Mouse (Mus musculus): ENCODE results near the gene Zc3h12a. TPM values are rescaled to one million over a fixed set of nuclear protein-coding genes. Genes with fewer than 3 reads are reported as not detected.

The Zc3h12a gene
- polyA plus RNA-seq, 1 experiment from 2014 or later: 0.15 TPM

DNA sequence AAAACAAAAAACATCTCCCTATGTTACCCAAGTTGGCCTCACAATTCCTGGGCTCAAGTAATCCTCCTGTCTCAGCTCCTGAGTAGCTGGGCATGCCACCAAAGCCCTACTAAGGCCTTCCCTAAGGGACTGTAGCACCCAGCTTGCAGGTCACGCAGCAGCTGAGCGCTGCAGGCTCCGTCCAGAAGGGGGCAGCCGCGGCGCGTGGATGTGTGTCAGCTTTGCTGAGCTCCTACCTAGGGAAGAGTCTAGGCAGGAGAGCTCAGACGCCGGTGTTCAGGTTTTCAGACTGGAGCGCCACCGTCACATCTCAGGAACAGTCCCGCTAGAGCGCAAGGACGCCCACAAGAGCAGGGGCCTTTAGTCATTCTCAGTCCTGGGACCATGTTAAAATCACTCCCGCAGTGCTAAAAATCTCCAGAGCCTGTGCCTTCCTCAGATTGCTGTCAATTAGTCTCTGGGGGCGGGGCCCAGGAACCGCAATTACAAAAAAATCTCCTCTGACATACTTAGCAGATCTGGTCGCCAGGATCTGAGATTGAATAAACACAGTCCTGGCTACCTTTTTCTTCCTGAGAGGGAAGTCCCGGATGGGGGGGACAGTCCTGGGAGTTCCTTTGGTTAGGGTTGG lies 32.8 kb upstream of the Zc3h12a start:
- ATAC-seq (replicated peaks): peak; percentile 82
- Histone ChIP-seq H3K9ac (no peak overlapping the region), H3K9me3 (no peaks in the 10 kb centered on the region), H3K27ac (no peak overlapping the region), H3K4me1 (peaks cover 15% of the 10 kb centered on the region), H3K4me2 (peak overlapping the region; percentile 36), H3K4me3 (no peak overlapping the region), H3K36me3 (replicated peaks) (no peaks in the 10 kb centered on the region), H3K27me3 (replicated peaks) (peaks cover 3% of the 10 kb centered on the region; the same call in 1 of the 2 replicates)
- WGBS: 6% methylated on average over 19 of the region's 19 CpGs

DNA sequence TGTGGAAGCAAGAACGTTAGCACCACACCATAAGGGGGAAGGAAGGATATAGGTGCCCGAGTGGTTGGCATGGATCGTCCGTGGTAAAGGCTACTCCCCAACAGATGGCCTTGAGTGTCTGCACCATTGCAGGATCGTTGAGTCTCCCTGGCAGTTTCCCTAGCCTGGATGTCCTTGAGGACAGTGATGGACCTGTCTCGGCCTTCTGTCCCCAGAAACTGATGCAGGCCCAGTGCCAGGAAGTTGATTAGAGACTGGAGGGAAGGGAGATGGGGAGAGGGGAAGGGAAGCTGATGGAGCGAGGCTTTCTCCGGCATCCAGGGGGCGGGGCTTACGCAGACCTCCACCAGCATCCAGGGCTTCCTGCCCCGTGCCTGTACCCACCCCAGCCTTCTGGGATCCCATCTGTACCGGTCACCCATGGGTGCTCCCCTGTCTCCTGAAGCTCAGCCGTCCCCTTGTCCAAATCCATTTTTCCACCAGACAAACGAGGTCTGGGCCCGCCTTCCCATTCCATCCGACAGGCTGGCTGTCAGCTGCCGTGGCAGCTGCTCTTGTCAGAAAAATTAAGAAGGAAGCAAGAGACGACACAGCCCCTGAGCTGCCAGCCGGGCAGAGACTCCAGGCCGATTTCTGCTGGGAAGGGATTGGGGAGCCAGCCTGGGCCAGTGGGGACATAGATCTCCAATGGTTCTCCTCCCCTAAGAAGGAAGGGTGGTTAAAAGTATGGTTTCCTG lies 31.1 kb upstream of the Zc3h12a start:
- Histone ChIP-seq H3K36me3 (replicated peaks) (no peaks in the 10 kb centered on the region), H3K27me3 (replicated peaks) (peaks cover 3% of the 10 kb centered on the region; the same call in 1 of the 2 replicates), H3K9me3 (no peaks in the 10 kb centered on the region), H3K4me2 (no peak overlapping the region), H3K4me1 (peaks cover 15% of the 10 kb centered on the region), H3K27ac (no peak overlapping the region), H3K9ac (no peak overlapping the region), H3K4me3 (no peak overlapping the region)
- no peak for ATAC-seq (replicated peaks)
- 47% methylated on average over 20 of the region's 20 CpGs for WGBS

DNA sequence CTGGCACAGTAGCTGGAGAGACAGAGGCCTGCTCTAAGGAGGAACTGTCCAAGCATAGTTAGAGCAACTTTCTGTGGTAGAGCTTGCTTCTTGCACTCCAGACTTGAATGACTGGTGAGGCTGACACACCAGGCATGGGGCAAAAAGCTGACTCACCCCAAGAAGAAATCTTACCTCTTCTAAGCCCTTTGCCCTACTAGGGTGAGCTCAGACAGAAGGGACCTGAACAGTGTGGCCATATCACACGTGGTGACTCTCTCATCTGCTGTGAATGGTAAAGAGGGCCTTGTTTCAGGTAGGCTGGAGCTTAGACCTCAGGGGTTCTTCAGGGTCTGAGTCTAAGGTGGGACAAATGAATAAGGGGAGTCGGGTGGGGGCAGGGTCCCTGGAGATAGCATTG lies 30.4 kb upstream of the Zc3h12a start:
- Histone ChIP-seq H3K9ac (no peak overlapping the region), H3K4me3 (no peak overlapping the region), H3K36me3 (replicated peaks) (no peaks in the 10 kb centered on the region), H3K27ac (no peak overlapping the region), H3K9me3 (no peaks in the 10 kb centered on the region), H3K4me2 (no peak overlapping the region), H3K27me3 (replicated peaks) (peaks cover 2% of the 10 kb centered on the region; the same call in 1 of the 2 replicates), H3K4me1 (peaks cover 15% of the 10 kb centered on the region)
- no peak for ATAC-seq (replicated peaks)
- WGBS: 93% methylated on average over 2 of the region's 2 CpGs

DNA sequence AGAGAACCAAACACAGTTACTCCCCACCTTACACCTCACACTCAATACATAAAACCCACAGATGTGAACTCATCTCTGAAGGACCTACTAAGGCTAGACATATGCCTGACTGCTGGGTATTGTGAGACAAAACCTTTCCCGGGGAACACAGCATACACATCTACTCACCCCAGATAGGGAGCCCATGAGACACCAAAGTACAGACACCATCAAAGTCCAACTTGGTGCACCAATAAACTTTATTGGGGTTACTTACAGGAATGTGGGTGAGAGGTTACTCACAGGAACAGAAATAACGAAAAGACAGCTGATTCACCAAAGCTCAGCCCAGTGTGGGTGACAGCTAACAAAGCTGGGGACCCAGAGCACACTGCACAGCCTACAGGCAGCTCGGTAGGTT lies 29.7 kb upstream of the Zc3h12a start:
- no peak overlapping the region for H3K9ac ChIP-seq
- peaks cover 15% of the 10 kb centered on the region for H3K4me1 ChIP-seq
- no peak for ATAC-seq (replicated peaks)
- H3K4me2 ChIP-seq: no peak overlapping the region
- H3K27me3 ChIP-seq (replicated peaks): no peaks in the 10 kb centered on the region; the same call in 1 of the 2 replicates
- no peaks in the 10 kb centered on the region for H3K36me3 ChIP-seq (replicated peaks)
- no peak overlapping the region for H3K27ac ChIP-seq
- 87% methylated on average over 3 of the region's 3 CpGs for WGBS
- H3K4me3 ChIP-seq: no peak overlapping the region
- no peaks in the 10 kb centered on the region for H3K9me3 ChIP-seq

DNA sequence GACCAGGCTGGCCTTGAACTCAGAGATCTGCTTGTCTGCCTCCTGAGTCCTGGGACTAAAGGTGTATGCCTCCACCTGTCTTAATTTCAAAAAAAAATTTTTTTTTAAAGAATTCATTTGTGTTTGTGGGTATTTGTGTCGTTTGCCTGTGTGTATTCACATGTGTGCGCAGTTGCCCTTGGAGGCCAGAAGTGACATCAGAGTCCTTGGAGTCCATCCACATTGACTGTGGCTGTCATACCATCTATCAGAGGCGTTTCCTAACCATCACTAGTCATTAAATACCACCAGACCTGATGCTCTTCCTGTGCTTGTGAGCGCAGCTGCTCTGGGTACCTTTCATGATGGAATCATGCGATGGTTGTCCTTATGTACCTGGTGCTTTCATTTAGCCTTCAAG lies 28.0 kb upstream of the Zc3h12a start:
- Histone ChIP-seq H3K4me1 (peaks cover 8% of the 10 kb centered on the region), H3K27me3 (replicated peaks) (no peaks in the 10 kb centered on the region), H3K4me3 (no peak overlapping the region), H3K9ac (no peak overlapping the region), H3K27ac (no peak overlapping the region), H3K4me2 (no peak overlapping the region), H3K9me3 (no peaks in the 10 kb centered on the region), H3K36me3 (replicated peaks) (no peaks in the 10 kb centered on the region)
- no peak for ATAC-seq (replicated peaks)
- WGBS: 86% methylated on average over 5 of the region's 5 CpGs

DNA sequence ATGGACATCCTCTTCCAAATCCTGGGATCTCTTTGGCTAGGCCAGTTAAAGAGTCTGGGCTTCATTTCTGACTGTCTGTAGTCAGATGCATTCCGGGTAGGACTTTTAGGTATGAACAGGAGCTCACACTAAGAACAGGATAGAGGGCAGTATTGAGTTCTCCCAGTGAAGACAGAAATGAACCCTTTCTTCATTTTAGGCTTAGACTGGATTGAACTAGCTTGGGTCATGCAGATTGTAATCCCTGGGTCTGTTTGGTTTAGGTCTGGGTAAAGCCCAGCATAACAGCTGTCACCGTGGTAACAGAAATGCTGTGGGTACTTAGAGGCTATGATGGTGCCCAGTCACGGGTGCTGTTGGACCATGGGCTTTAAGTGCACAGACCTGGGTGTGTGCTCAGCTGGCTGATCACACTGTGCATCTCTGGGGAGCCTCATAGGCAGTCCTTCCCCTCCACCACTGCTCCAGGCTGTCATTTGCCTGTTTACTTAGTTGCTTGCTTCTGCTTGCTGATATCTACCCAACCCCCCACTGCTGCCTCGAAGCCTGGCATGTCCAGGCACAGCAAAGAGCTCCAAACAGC lies 26.1 kb upstream of the Zc3h12a start:
- Histone ChIP-seq H3K36me3 (replicated peaks) (no peaks in the 10 kb centered on the region), H3K9me3 (no peaks in the 10 kb centered on the region), H3K9ac (no peak overlapping the region), H3K4me2 (no peak overlapping the region), H3K27me3 (replicated peaks) (no peaks in the 10 kb centered on the region), H3K27ac (no peak overlapping the region), H3K4me3 (no peak overlapping the region), H3K4me1 (peaks cover 6% of the 10 kb centered on the region; the same call in 1 of the 2 replicates)
- WGBS: 61% methylated on average over 4 of the region's 4 CpGs
- ATAC-seq (replicated peaks): no peak

DNA sequence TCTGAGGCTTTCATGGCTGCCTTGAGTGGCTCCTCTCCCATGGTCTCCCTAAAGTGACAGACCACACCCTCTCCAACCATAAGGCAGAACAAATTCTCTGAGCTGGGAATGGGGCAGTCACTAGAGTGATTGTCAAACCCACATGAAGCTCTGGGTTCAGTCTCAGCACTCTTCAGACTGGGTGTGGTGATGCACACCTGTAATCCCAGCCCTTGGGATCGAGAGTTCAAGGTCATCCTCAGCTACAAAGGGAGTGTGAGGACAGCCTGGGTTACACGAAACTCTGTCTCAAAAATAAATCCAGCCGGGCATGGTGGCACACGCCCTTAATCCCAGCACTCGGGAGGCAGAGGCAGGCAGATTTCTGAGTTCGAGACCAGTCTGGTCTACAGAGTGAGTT lies 24.8 kb upstream of the Zc3h12a start:
- no peak overlapping the region for H3K4me3 ChIP-seq
- H3K9me3 ChIP-seq: no peaks in the 10 kb centered on the region
- peaks cover 4% of the 10 kb centered on the region; the same call in 1 of the 2 replicates for H3K4me1 ChIP-seq
- H3K9ac ChIP-seq: no peak overlapping the region
- no peak for ATAC-seq (replicated peaks)
- no peaks in the 10 kb centered on the region for H3K36me3 ChIP-seq (replicated peaks)
- no peak overlapping the region for H3K4me2 ChIP-seq
- H3K27me3 ChIP-seq (replicated peaks): no peaks in the 10 kb centered on the region
- no peak overlapping the region for H3K27ac ChIP-seq
- WGBS: 89% methylated on average over 6 of the region's 6 CpGs

DNA sequence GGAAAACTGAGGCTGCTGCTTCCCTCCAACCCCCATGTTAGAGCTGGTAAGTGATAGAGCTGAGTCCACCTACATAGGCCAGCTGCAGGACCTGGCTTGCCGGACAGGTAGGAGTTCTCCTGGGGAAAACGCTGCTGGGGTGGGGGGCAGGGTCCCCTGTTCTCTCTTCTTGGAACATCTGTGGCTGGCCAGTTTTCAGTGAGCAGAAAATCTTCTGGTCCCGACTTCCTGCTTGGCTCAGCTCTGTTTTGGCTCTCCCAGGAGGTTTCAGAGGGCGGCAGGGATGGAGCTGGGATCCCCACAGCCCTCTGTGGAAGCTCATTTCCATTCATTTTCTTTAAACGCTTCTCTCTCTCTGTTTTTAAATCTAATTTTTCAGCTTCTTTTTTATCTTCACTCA lies 21.8 kb upstream of the Zc3h12a start:
- H3K4me3 ChIP-seq: no peak overlapping the region
- no peak overlapping the region for H3K4me2 ChIP-seq
- H3K36me3 ChIP-seq (replicated peaks): no peaks in the 10 kb centered on the region
- no peak for ATAC-seq (replicated peaks)
- no peak overlapping the region for H3K27ac ChIP-seq
- H3K4me1 ChIP-seq: peaks cover 8% of the 10 kb centered on the region; the same call in 1 of the 2 replicates
- no peaks in the 10 kb centered on the region for H3K9me3 ChIP-seq
- no peaks in the 10 kb centered on the region for H3K27me3 ChIP-seq (replicated peaks)
- 39% methylated on average over 5 of the region's 5 CpGs for WGBS
- no peak overlapping the region for H3K9ac ChIP-seq

DNA sequence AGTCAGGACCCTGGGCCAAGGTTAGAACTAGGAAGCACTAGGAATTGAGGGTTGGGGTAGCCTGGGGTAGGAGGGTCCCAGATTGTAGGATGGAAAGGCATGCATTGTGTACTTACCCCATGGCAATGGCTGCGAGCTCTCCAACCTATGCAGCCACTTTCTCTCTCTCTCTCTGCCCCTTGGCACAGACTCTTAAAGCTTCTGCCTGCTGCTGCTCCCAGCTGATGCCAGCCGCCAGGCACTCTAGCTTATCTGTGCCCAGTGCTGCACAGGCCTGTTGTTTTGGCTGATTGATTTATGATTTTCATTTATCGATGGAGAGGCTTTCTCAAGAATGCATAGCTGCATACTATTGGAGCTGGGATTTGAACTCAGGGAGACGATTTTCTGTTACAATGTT lies 20.3 kb upstream of the Zc3h12a start:
- no peaks in the 10 kb centered on the region for H3K27me3 ChIP-seq (replicated peaks)
- no peak overlapping the region for H3K4me3 ChIP-seq
- no peaks in the 10 kb centered on the region for H3K36me3 ChIP-seq (replicated peaks)
- no peaks in the 10 kb centered on the region for H3K9me3 ChIP-seq
- no peak overlapping the region for H3K4me2 ChIP-seq
- no peak for ATAC-seq (replicated peaks)
- H3K27ac ChIP-seq: no peak overlapping the region
- WGBS: 96% methylated on average over 4 of the region's 4 CpGs
- peaks cover 8% of the 10 kb centered on the region; the same call in 1 of the 2 replicates for H3K4me1 ChIP-seq
- no peak overlapping the region for H3K9ac ChIP-seq

DNA sequence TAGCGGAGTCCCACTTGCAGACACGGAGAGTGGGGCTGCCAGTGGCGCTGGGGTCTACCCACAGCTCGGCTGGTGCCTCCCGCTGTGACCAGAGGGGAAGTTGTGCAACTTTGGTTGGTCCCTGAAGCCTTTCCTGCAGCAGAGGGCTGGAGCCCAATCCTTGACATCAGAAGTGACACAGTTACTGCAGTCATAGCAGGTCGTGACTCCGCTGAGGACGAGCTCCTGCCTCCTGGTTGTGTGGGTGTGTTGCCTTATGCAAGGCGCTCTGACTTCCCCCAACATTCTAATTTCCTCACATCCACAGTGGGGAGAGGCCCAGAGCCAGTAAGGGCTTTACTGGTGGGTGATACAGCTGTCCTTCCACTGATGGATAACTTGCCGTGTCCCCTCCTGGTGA lies 17.6 kb upstream of the Zc3h12a start:
- Histone ChIP-seq H3K4me3 (no peak overlapping the region), H3K9ac (no peak overlapping the region), H3K36me3 (replicated peaks) (no peaks in the 10 kb centered on the region), H3K4me1 (peaks cover 8% of the 10 kb centered on the region; the same call in 1 of the 2 replicates), H3K27ac (no peak overlapping the region), H3K9me3 (no peaks in the 10 kb centered on the region), H3K27me3 (replicated peaks) (no peaks in the 10 kb centered on the region), H3K4me2 (no peak overlapping the region)
- 44% methylated on average over 6 of the region's 10 CpGs for WGBS
- no peak for ATAC-seq (replicated peaks)

DNA sequence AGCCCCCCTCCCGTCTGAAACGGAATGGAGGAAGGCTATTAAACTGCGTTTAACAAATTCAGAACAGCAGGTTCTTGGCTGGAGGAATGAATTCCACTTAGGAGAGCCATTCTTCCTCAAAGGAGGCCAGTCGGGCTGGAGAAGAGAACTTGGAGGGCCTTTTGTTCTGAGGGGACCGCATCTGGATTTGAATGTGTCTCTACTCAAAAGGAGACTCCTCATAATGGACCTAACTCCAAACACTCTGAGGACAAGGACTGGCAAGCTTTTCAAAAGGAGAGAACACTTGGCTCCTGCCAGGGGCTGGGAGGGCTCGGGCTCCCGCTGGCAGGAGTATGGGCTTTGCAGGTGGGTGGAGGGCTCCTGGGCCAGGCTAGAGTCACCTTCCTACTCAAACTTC lies 17.0 kb upstream of the Zc3h12a start:
- Histone ChIP-seq H3K27me3 (replicated peaks) (no peaks in the 10 kb centered on the region), H3K4me1 (peaks cover 8% of the 10 kb centered on the region; the same call in 1 of the 2 replicates), H3K9ac (no peak overlapping the region), H3K27ac (no peak overlapping the region), H3K4me3 (no peak overlapping the region), H3K36me3 (replicated peaks) (no peaks in the 10 kb centered on the region), H3K9me3 (no peaks in the 10 kb centered on the region), H3K4me2 (no peak overlapping the region)
- no peak for ATAC-seq (replicated peaks)
- 15% methylated on average over 7 of the region's 7 CpGs for WGBS

DNA sequence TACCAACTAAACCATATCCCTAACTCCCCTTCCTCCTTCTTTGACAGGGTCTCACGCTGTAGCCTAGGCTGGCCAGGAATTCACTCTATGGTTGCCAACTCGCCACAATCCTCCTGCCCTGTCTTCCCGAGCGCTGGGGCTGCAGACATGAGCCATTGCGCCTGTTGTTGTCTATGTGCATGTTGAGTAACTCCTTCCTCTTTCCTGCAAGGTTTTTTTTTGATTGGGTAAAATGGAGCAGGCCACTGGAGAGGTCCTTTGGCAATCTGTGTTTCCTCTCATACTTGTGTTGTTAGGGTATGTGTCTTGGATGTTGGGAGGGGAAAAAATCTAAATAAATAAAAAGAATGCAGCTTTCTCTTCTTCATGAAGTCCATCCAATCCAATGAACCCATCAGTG lies 16.6 kb upstream of the Zc3h12a start:
- no peak overlapping the region for H3K4me3 ChIP-seq
- no peaks in the 10 kb centered on the region for H3K27me3 ChIP-seq (replicated peaks)
- no peak overlapping the region for H3K4me2 ChIP-seq
- H3K9me3 ChIP-seq: no peaks in the 10 kb centered on the region
- no peaks in the 10 kb centered on the region for H3K36me3 ChIP-seq (replicated peaks)
- no peak overlapping the region for H3K27ac ChIP-seq
- H3K4me1 ChIP-seq: peaks cover 4% of the 10 kb centered on the region; the same call in 1 of the 2 replicates
- no peak overlapping the region for H3K9ac ChIP-seq
- ATAC-seq (replicated peaks): no peak
- 83% methylated on average over 5 of the region's 5 CpGs for WGBS

Data from midbrain, embryonic 15.5 days (tissue).